Comparison of ENCODE assay signal across 16 mouse cellular contexts in genomic region chr2:115984952-115985351, GRCm38 (mm10).
DNase-seq lines count a peak whose midpoint lies in the region; ATAC-seq and TF ChIP-seq lines count a peak whose summit lies in the region.
"Had no signal": no experiment of that assay in that cellular context is flagged by ENCODE, and none has a peak within 500 bp of the region (broad histone marks: within the 10 kb centered on the region; RNA-seq: fewer than 3 reads in every experiment).

No protein-coding gene starts in this region.

- intact Hi-C loops in heart, postnatal 10 days (cut with DNase I): no loop called here

- peak; percentile 52; the same call in 1 of the 2 replicates for ATAC-seq in lung, embryonic 15.5 days (ENCODE audit: borderline replicate concordance, extremely low read depth, low FRiP score, low TSS enrichment)
- ATAC-seq in intestine, postnatal 0 days: peak; percentile 77
- ATAC-seq in stomach, embryonic 15.5 days (ENCODE audit: insufficient read depth, low FRiP score, low read depth): peak; percentile 75
- ATAC-seq: hindbrain, postnatal 0 days had no signal

- no peak overlapping the region for H3K27ac ChIP-seq in lung, embryonic 15.5 days
- no peak overlapping the region for H3K27ac ChIP-seq in intestine, postnatal 0 days (ENCODE audit: low read depth, low read length)
- no peak overlapping the region for H3K27ac ChIP-seq in stomach, embryonic 15.5 days
- H3K27ac ChIP-seq: hindbrain, postnatal 0 days; macrophage; midbrain, embryonic 13.5 days had no signal

- H3K9ac ChIP-seq in lung, embryonic 15.5 days: no peak overlapping the region
- H3K9ac ChIP-seq in intestine, postnatal 0 days (ENCODE audit: low read depth, low read length): no peak overlapping the region
- no peak overlapping the region for H3K9ac ChIP-seq in stomach, embryonic 15.5 days
- H3K9ac ChIP-seq: forebrain, postnatal 0 days; midbrain, embryonic 13.5 days had no signal

- TF ChIP-seq CTCF in intestine, postnatal 0 days (IDR thresholded peaks at IDR 0.05; ENCODE audit: low read depth): no peak

- H3K9me3 ChIP-seq in lung, embryonic 15.5 days: no peaks in the 10 kb centered on the region
- H3K9me3 ChIP-seq in intestine, postnatal 0 days (ENCODE audit: control insufficient read depth): no peaks in the 10 kb centered on the region
- H3K9me3 ChIP-seq in stomach, embryonic 15.5 days: no peaks in the 10 kb centered on the region
- H3K9me3 ChIP-seq: midbrain, embryonic 13.5 days had no signal

- WGBS in lung, embryonic 15.5 days: 48% methylated on average over 9 of the region's 9 CpGs
- WGBS in intestine, postnatal 0 days: 45% methylated on average over 9 of the region's 9 CpGs
- WGBS in stomach, embryonic 15.5 days: 58% methylated on average over 9 of the region's 9 CpGs

- no peak overlapping the region for H3K4me3 ChIP-seq in lung, embryonic 15.5 days
- no peak overlapping the region for H3K4me3 ChIP-seq in intestine, postnatal 0 days (ENCODE audit: low read depth, low read length)
- no peak overlapping the region for H3K4me3 ChIP-seq in stomach, embryonic 15.5 days (replicated peaks)
- H3K4me3 ChIP-seq: midbrain, embryonic 13.5 days; myocyte had no signal

- no peaks in the 10 kb centered on the region for H3K4me1 ChIP-seq in lung, embryonic 15.5 days
- H3K4me1 ChIP-seq in intestine, postnatal 0 days (replicated peaks; ENCODE audit: control insufficient read depth, insufficient read depth, low read length): no peaks in the 10 kb centered on the region
- peaks cover 8% of the 10 kb centered on the region; the same call in 1 of the 2 replicates for H3K4me1 ChIP-seq in stomach, embryonic 15.5 days

- no peaks in the 10 kb centered on the region for H3K36me3 ChIP-seq in lung, embryonic 15.5 days
- no peaks in the 10 kb centered on the region for H3K36me3 ChIP-seq in intestine, postnatal 0 days (ENCODE audit: control insufficient read depth, insufficient read depth)
- H3K36me3 ChIP-seq in stomach, embryonic 15.5 days: 0 out of 2 replicates have a peak, but pooled peaks cover 1% of the 10 kb centered on the region
- H3K36me3 ChIP-seq: midbrain, embryonic 13.5 days had no signal

- DNase-seq in heart, adult 11 months: peak; percentile 54
- no peak for DNase-seq in heart, postnatal 10 days
- DNase-seq in lung, postnatal 14 days: no peak
- no peak for DNase-seq in thymus, adult 18-20 months
- DNase-seq in cerebellum, adult 11-12 months: no peak
- DNase-seq: B cell, adult 2 months; cerebellum, postnatal 14 days; forebrain, postnatal 0 days; kidney, adult 9 months had no signal

- no peak overlapping the region; the same call in 1 of the 2 replicates for H3K4me2 ChIP-seq in lung, embryonic 15.5 days
- peak overlapping the region; percentile 38 for H3K4me2 ChIP-seq in intestine, postnatal 0 days (replicated peaks; ENCODE audit: low read depth)
- no peak overlapping the region for H3K4me2 ChIP-seq in stomach, embryonic 15.5 days
- H3K4me2 ChIP-seq: midbrain, embryonic 13.5 days had no signal

- no peaks in the 10 kb centered on the region for H3K27me3 ChIP-seq in lung, embryonic 15.5 days
- H3K27me3 ChIP-seq in intestine, postnatal 0 days (replicated peaks; ENCODE audit: control insufficient read depth, insufficient read depth, low read length): no peaks in the 10 kb centered on the region
- no peaks in the 10 kb centered on the region for H3K27me3 ChIP-seq in stomach, embryonic 15.5 days (replicated peaks)
- H3K27me3 ChIP-seq: midbrain, embryonic 13.5 days had no signal
